12 mouse cellular contexts compared by ENCODE assay signal in genomic region chr7:127922451-127923275, GRCm38 (mm10). TPM values are rescaled to one million over a fixed set of nuclear protein-coding genes. Genes with fewer than 3 reads are reported as not detected.
DNase-seq lines count a peak whose midpoint lies in the region; ATAC-seq and TF ChIP-seq lines count a peak whose summit lies in the region.
"Had no signal": no experiment of that assay in that cellular context is flagged by ENCODE, and none has a peak within 500 bp of the region (broad histone marks: within the 10 kb centered on the region; RNA-seq: fewer than 3 reads in every experiment).

No protein-coding gene starts in this region.

- H3K4me2 ChIP-seq in hindbrain, embryonic 14.5 days (replicated peaks) = no peak overlapping the region
- H3K4me2 ChIP-seq: hindbrain, embryonic 15.5 days had no signal

- peaks cover 9% of the 10 kb centered on the region; the same call in 1 of the 2 replicates for H3K36me3 ChIP-seq in kidney, adult 2 months (ENCODE audit: control insufficient read depth, insufficient read depth, low read length)
- peaks cover 75% of the 10 kb centered on the region for H3K36me3 ChIP-seq in hindbrain, embryonic 14.5 days (replicated peaks; ENCODE audit: control insufficient read depth, insufficient read depth)

- no peak overlapping the region for H3K9ac ChIP-seq in hindbrain, embryonic 14.5 days
- H3K9ac ChIP-seq: hindbrain, embryonic 15.5 days had no signal

- peaks cover 45% of the 10 kb centered on the region for H3K4me1 ChIP-seq in kidney, adult 2 months (ENCODE audit: control insufficient read depth, insufficient read depth, low read length)
- H3K4me1 ChIP-seq in hindbrain, embryonic 14.5 days (replicated peaks; ENCODE audit: control insufficient read depth, insufficient read depth, low read length) = no peaks in the 10 kb centered on the region
- H3K4me1 ChIP-seq: hindbrain, embryonic 15.5 days had no signal

- no peak for TF ChIP-seq CTCF in kidney, adult 2 months (conservative IDR thresholded peaks at IDR 0.05; ENCODE audit: insufficient read depth, insufficient read length, low read depth, low read length)

- DNase-seq in kidney, adult 2 months = peak; percentile 39
- DNase-seq in kidney, postnatal 14 days = no peak
- peak; percentile 68 to 69 for DNase-seq in B cell, adult 2 months
- no peak for DNase-seq in adrenal gland, postnatal 36 days
- DNase-seq in c-Kit-positive CD71-positive TER-119-positive erythroid progenitor cells, embryonic 14.5 days (ENCODE audit: low spot score) = no peak
- no peak for DNase-seq in hindbrain, embryonic 14.5 days (ENCODE audit: low spot score)
- DNase-seq: adrenal gland, postnatal 10 days; embryo, embryonic 11 days had no signal

- TF ChIP-seq POLR2A in kidney, adult 2 months (IDR thresholded peaks at IDR 0.05; ENCODE audit: low read depth, low read length) = no peak

- no peaks in the 10 kb centered on the region for H3K27me3 ChIP-seq in kidney, adult 2 months (replicated peaks; ENCODE audit: control insufficient read depth, insufficient read depth, low read length)
- H3K27me3 ChIP-seq in hindbrain, embryonic 14.5 days (ENCODE audit: control insufficient read depth, insufficient read depth, low read length) = no peaks in the 10 kb centered on the region
- H3K27me3 ChIP-seq: hindbrain, embryonic 15.5 days had no signal

- ATAC-seq in granulocyte monocyte progenitor cell, adult 5-6 weeks (replicated peaks; ENCODE audit: poor library complexity, severe bottlenecking) = peak; percentile 79
- ATAC-seq in megakaryocyte, adult 5-6 weeks (ENCODE audit: poor library complexity, severe bottlenecking) = peak; percentile 84
- no peak for ATAC-seq in hindbrain, embryonic 14.5 days (ENCODE audit: low FRiP score)

- no peak overlapping the region for H3K4me3 ChIP-seq in kidney, adult 2 months (ENCODE audit: insufficient read depth, low read depth, low read length)
- no peak overlapping the region for H3K4me3 ChIP-seq in hindbrain, embryonic 14.5 days (replicated peaks; ENCODE audit: low read length)
- H3K4me3 ChIP-seq: hindbrain, embryonic 15.5 days; myocyte had no signal

- H3K27ac ChIP-seq in kidney, adult 2 months (ENCODE audit: insufficient read depth, low read depth, low read length) = peak overlapping the region; percentile 55
- H3K27ac ChIP-seq in hindbrain, embryonic 14.5 days = no peak overlapping the region
- H3K27ac ChIP-seq: hindbrain, embryonic 15.5 days had no signal

- WGBS in kidney, adult 2 months = 55% methylated on average over 6 of the region's 6 CpGs
- WGBS in hindbrain, embryonic 14.5 days = 85% methylated on average over 6 of the region's 6 CpGs

- H3K9me3 ChIP-seq in hindbrain, embryonic 14.5 days (ENCODE audit: control insufficient read depth, low read length) = no peaks in the 10 kb centered on the region
- H3K9me3 ChIP-seq: hindbrain, embryonic 15.5 days had no signal

RNA-seq across cellular contexts. Expression of gene Prss8, which starts 7.2 kb away (rescaled TPM):
- polyA plus RNA-seq in kidney, adult 2 months (2012; rRNA removed) = 745 and 858 TPM in 2 replicates
- not detected in 2 replicates for total RNA-seq in granulocyte monocyte progenitor cell, adult 5-6 weeks (2014; fragmentation: Nextera tagmentation)
- 0.52 TPM in 1 of 2 replicates, not detected in the other for total RNA-seq in granulocyte monocyte progenitor cell, adult 5-6 weeks (2017)
- total RNA-seq in megakaryocyte, adult 5-6 weeks (2015) = not detected in 2 replicates
- not detected in 2 replicates for total RNA-seq in megakaryocyte, adult 5-6 weeks (2017)
- not detected for total RNA-seq in adrenal gland, postnatal 36 days (2021)
- 0.25 TPM in 2 replicates for polyA plus RNA-seq in hindbrain, embryonic 14.5 days (2014; fragmentation: Nextera tagmentation; extraction: Ambion mirVana)

RNA-seq across cellular contexts. Expression of gene Kat8, which starts 10.3 kb away (rescaled TPM):
- polyA plus RNA-seq in kidney, adult 2 months (2012; rRNA removed) = 11.8 and 12.2 TPM in 2 replicates
- total RNA-seq in granulocyte monocyte progenitor cell, adult 5-6 weeks (2014; fragmentation: Nextera tagmentation) = 20.4 and 25.0 TPM in 2 replicates
- total RNA-seq in granulocyte monocyte progenitor cell, adult 5-6 weeks (2017) = 18.1 and 21.0 TPM in 2 replicates
- 20.1 and 24.6 TPM in 2 replicates for total RNA-seq in megakaryocyte, adult 5-6 weeks (2015)
- total RNA-seq in megakaryocyte, adult 5-6 weeks (2017) = 22.7 and 23.6 TPM in 2 replicates
- total RNA-seq in adrenal gland, postnatal 36 days (2021) = 10 to 100 TPM; 25.9 to 27.9 TPM
- 42.1 and 46.0 TPM in 2 replicates for polyA plus RNA-seq in hindbrain, embryonic 14.5 days (2014; fragmentation: Nextera tagmentation; extraction: Ambion mirVana)

RNA-seq across cellular contexts. Expression of gene Bckdk, which starts 18.8 kb away (rescaled TPM):
- 148 and 163 TPM in 2 replicates for polyA plus RNA-seq in kidney, adult 2 months (2012; rRNA removed)
- 63.3 and 78.0 TPM in 2 replicates for total RNA-seq in granulocyte monocyte progenitor cell, adult 5-6 weeks (2014; fragmentation: Nextera tagmentation)
- total RNA-seq in granulocyte monocyte progenitor cell, adult 5-6 weeks (2017) = 38.6 and 50.5 TPM in 2 replicates
- total RNA-seq in megakaryocyte, adult 5-6 weeks (2015) = 45.1 and 47.9 TPM in 2 replicates
- 31.2 and 35.5 TPM in 2 replicates for total RNA-seq in megakaryocyte, adult 5-6 weeks (2017)
- 100 to 1,000 TPM; 101 to 115 TPM for total RNA-seq in adrenal gland, postnatal 36 days (2021)
- 65.5 and 69.2 TPM in 2 replicates for polyA plus RNA-seq in hindbrain, embryonic 14.5 days (2014; fragmentation: Nextera tagmentation; extraction: Ambion mirVana)

RNA-seq across cellular contexts. Expression of gene Prss36, which starts 23.9 kb away (rescaled TPM):
- polyA plus RNA-seq in kidney, adult 2 months (2012; rRNA removed) = 21.9 and 28.4 TPM in 2 replicates
- 0.92 and 7.3 TPM in 2 replicates for total RNA-seq in granulocyte monocyte progenitor cell, adult 5-6 weeks (2014; fragmentation: Nextera tagmentation)
- total RNA-seq in granulocyte monocyte progenitor cell, adult 5-6 weeks (2017) = 0.90 and 3.3 TPM in 2 replicates
- total RNA-seq in megakaryocyte, adult 5-6 weeks (2015) = 0.78 and 1.1 TPM in 2 replicates
- 1.7 TPM in 1 of 2 replicates, not detected in the other for total RNA-seq in megakaryocyte, adult 5-6 weeks (2017)
- 10 to 100 TPM in 1 of 2 experiments, 1 to 10 TPM in 1; 6.7 to 10.7 TPM for total RNA-seq in adrenal gland, postnatal 36 days (2021)
- polyA plus RNA-seq in hindbrain, embryonic 14.5 days (2014; fragmentation: Nextera tagmentation; extraction: Ambion mirVana) = 13.1 and 14.2 TPM in 2 replicates

RNA-seq across cellular contexts. Expression of gene Vkorc1, which starts 27.2 kb away (rescaled TPM):
- polyA plus RNA-seq in kidney, adult 2 months (2012; rRNA removed) = 289 and 293 TPM in 2 replicates
- total RNA-seq in granulocyte monocyte progenitor cell, adult 5-6 weeks (2014; fragmentation: Nextera tagmentation) = 93.1 and 126 TPM in 2 replicates
- total RNA-seq in granulocyte monocyte progenitor cell, adult 5-6 weeks (2017) = 24.9 and 69.4 TPM in 2 replicates
- total RNA-seq in megakaryocyte, adult 5-6 weeks (2015) = 49.9 and 59.6 TPM in 2 replicates
- 5.5 and 11.2 TPM in 2 replicates for total RNA-seq in megakaryocyte, adult 5-6 weeks (2017)
- 10 to 100 TPM; 61.5 to 65.8 TPM for total RNA-seq in adrenal gland, postnatal 36 days (2021)
- polyA plus RNA-seq in hindbrain, embryonic 14.5 days (2014; fragmentation: Nextera tagmentation; extraction: Ambion mirVana) = 71.9 and 81.8 TPM in 2 replicates

Comparison
In these comparisons a context has a peak if more than half of its experiments do, and no peak if none do; other contexts are left out.
1. DNase-seq: peak in kidney, adult 2 months (single experiment) and B cell, adult 2 months (2 of 2); none in kidney, postnatal 14 days (single experiment), adrenal gland, postnatal 36 days (0 of 2), c-Kit-positive CD71-positive TER-119-positive erythroid progenitor cells, embryonic 14.5 days (single experiment) and hindbrain, embryonic 14.5 days (single experiment).